Mouse (Mus musculus) intestine, embryonic 14.5 days (tissue): ENCODE data around the gene Disc1. TPM values are rescaled to one million over a fixed set of nuclear protein-coding genes. Genes with fewer than 3 reads are reported as not detected.

Experiments
- ATAC-seq: fragments of 200-750 bp; cut with Nextera tagmentation; replicated peaks from 2 replicates; pipeline ENCODE4 v1.8.0; 2017; ENCODE audit warnings: low read depth, moderate number of reproducible peaks, moderate TSS enrichment, moderate library complexity; ENCODE audit not compliant: low FRiP score, low TSS enrichment
- DNase-seq: peaks from one replicate; pipeline ENCODE4 v3.0.0-alpha.2; 2018; ENCODE audit warnings: low spot score
- H3K27ac ChIP-seq: fragments of 300-500 bp; sonication (generic); 2 replicates; pipeline ENCODE4 v1.5.1; 2014; ENCODE audit warnings: low read depth, mild to moderate bottlenecking, control low read depth
- H3K27me3 ChIP-seq: fragments of 300-500 bp; sonication (generic); replicated peaks from 2 replicates; pipeline ENCODE4 v1.6.1; 2014; ENCODE audit warnings: low read length, control low read depth; ENCODE audit not compliant: control insufficient read depth, insufficient read depth
- H3K36me3 ChIP-seq: fragments of 300-500 bp; sonication (generic); 2 replicates; pipeline ENCODE4 v1.6.1; 2014; ENCODE audit warnings: low read length, control low read depth; ENCODE audit not compliant: control insufficient read depth, insufficient read depth
- H3K4me1 ChIP-seq: fragments of 300-500 bp; sonication (generic); replicated peaks from 2 replicates; pipeline ENCODE4 v1.6.1; 2014; ENCODE audit warnings: low read length, control low read depth, mixed read lengths; ENCODE audit not compliant: control insufficient read depth, insufficient read depth
- H3K4me2 ChIP-seq: fragments of 300-500 bp; sonication (generic); 2 replicates; pipeline ENCODE4 v1.6.1; 2014; ENCODE audit warnings: low read length
- H3K4me3 ChIP-seq: fragments of 300-500 bp; sonication (generic); 2 replicates; pipeline ENCODE4 v1.5.1; 2014; ENCODE audit warnings: low read depth, low read length, control low read depth, mixed read lengths
- H3K9ac ChIP-seq: fragments of 300-500 bp; sonication (generic); 2 replicates; pipeline ENCODE4 v1.6.1; 2014; ENCODE audit warnings: mild to moderate bottlenecking, low read length
- H3K9me3 ChIP-seq: fragments of 300-500 bp; sonication (generic); 2 replicates; pipeline ENCODE4 v1.6.1; 2016; ENCODE audit warnings: low read length, control low read depth; ENCODE audit not compliant: control insufficient read depth
- WGBS: fragments of 180-500 bp; shearing (Covaris S2); extraction: QIAGEN DNeasy Blood & Tissue Kit; methylation state at CpG from one replicate; pipeline ENCODE4 v1.1.7; 2014; 5-methylcytosine and 5-hydroxymethylcytosine counted together
- polyA plus RNA-seq: library from polyadenylated mRNA; unstranded; fragments of >200 nt; fragmentation: Nextera tagmentation; extraction: Ambion mirVana; gene quantifications from 2 replicates; pipeline ENCODE4 v1.2.1, GENCODE M21; 2014

Gene Disc1
- polyA plus RNA-seq, 1 experiment from 2014 or later: 2.5 TPM

- WGBS: 84% methylated on average over 7 of the region's 7 CpGs
- no peak for DNase-seq
- no peak for ATAC-seq
- no peaks in the 10 kb centered on the region; the same call in none of the 2 replicates for H3K4me1 ChIP-seq
- no peaks in the 10 kb centered on the region for H3K36me3 ChIP-seq
- H3K9ac ChIP-seq: no peak overlapping the region
- H3K27ac ChIP-seq: peak overlapping the region; percentile 74; the same call in 1 of the 2 replicates
- H3K9me3 ChIP-seq: no peaks in the 10 kb centered on the region
- no peak overlapping the region for H3K4me3 ChIP-seq
- H3K4me2 ChIP-seq: no peak overlapping the region
- no peaks in the 10 kb centered on the region for H3K27me3 ChIP-seq
Measured at GRCm38 (mm10) chr8:125084523-125084922, 30.5 kb downstream of the Disc1 start.

- Histone ChIP-seq H3K36me3 (no peaks in the 10 kb centered on the region), H3K4me1 (peaks cover 5% of the 10 kb centered on the region; the same call in 1 of the 2 replicates), H3K4me3 (no peak overlapping the region), H3K4me2 (no peak overlapping the region), H3K27ac (no peak overlapping the region), H3K9ac (no peak overlapping the region), H3K27me3 (no peaks in the 10 kb centered on the region), H3K9me3 (no peaks in the 10 kb centered on the region)
- 64% methylated on average over 21 of the region's 21 CpGs for WGBS
- DNase-seq (no peak), ATAC-seq (peak; percentile 82; the same call in 1 of the 2 replicates)
Measured at GRCm38 (mm10) chr8:125090889-125091740, 37.1 kb downstream of the Disc1 start.

- no peak overlapping the region for H3K4me2 ChIP-seq
- 0 out of 2 replicates have a peak, but pooled peaks cover 2% of the 10 kb centered on the region for H3K4me1 ChIP-seq
- no peak for ATAC-seq
- no peaks in the 10 kb centered on the region for H3K27me3 ChIP-seq
- H3K9me3 ChIP-seq: no peaks in the 10 kb centered on the region
- DNase-seq: no peak
- no peak overlapping the region for H3K4me3 ChIP-seq
- H3K9ac ChIP-seq: no peak overlapping the region
- H3K36me3 ChIP-seq: no peaks in the 10 kb centered on the region
- WGBS: 75% methylated on average over 3 of the region's 3 CpGs
- H3K27ac ChIP-seq: no peak overlapping the region
Measured at GRCm38 (mm10) chr8:125097140-125097539, 43.1 kb downstream of the Disc1 start.

GRCm38 (mm10) chr8:125098050-125098449, 44.1 kb downstream of the Disc1 start:
- Histone ChIP-seq H3K27me3 (no peaks in the 10 kb centered on the region), H3K4me3 (no peak overlapping the region), H3K4me1 (0 out of 2 replicates have a peak, but pooled peaks cover 2% of the 10 kb centered on the region), H3K9ac (no peak overlapping the region), H3K27ac (no peak overlapping the region), H3K4me2 (no peak overlapping the region), H3K36me3 (no peaks in the 10 kb centered on the region), H3K9me3 (no peaks in the 10 kb centered on the region)
- WGBS: 70% methylated on average over 5 of the region's 5 CpGs
- ATAC-seq (no peak), DNase-seq (no peak)

GRCm38 (mm10) chr8:125102303-125102702, 48.3 kb downstream of the Disc1 start:
- DNase-seq (no peak), ATAC-seq (no peak)
- H3K27ac ChIP-seq: no peak overlapping the region
- no peak overlapping the region for H3K4me3 ChIP-seq
- H3K9me3 ChIP-seq: no peaks in the 10 kb centered on the region
- 0 out of 2 replicates have a peak, but pooled peaks cover 2% of the 10 kb centered on the region for H3K4me1 ChIP-seq
- H3K4me2 ChIP-seq: no peak overlapping the region
- no peaks in the 10 kb centered on the region for H3K27me3 ChIP-seq
- WGBS: 59% methylated on average over 13 of the region's 13 CpGs
- no peak overlapping the region for H3K9ac ChIP-seq
- no peaks in the 10 kb centered on the region for H3K36me3 ChIP-seq

- H3K9me3 ChIP-seq: no peaks in the 10 kb centered on the region
- H3K4me1 ChIP-seq: no peaks in the 10 kb centered on the region
- H3K27me3 ChIP-seq: no peaks in the 10 kb centered on the region
- no peak overlapping the region for H3K4me2 ChIP-seq
- H3K27ac ChIP-seq: no peak overlapping the region
- DNase-seq (no peak), ATAC-seq (no peak)
- 63% methylated on average over 9 of the region's 9 CpGs for WGBS
- H3K4me3 ChIP-seq: no peak overlapping the region
- no peak overlapping the region for H3K9ac ChIP-seq
- no peaks in the 10 kb centered on the region for H3K36me3 ChIP-seq
Measured at GRCm38 (mm10) chr8:125113171-125113570, 59.2 kb downstream of the Disc1 start.

GRCm38 (mm10) chr8:125113831-125114230, 59.8 kb downstream of the Disc1 start:
- H3K4me3 ChIP-seq: no peak overlapping the region
- H3K9ac ChIP-seq: no peak overlapping the region
- H3K36me3 ChIP-seq: no peaks in the 10 kb centered on the region
- H3K4me2 ChIP-seq: no peak overlapping the region
- ATAC-seq (no peak), DNase-seq (no peak)
- no peak overlapping the region for H3K27ac ChIP-seq
- no peaks in the 10 kb centered on the region for H3K4me1 ChIP-seq
- no peaks in the 10 kb centered on the region for H3K9me3 ChIP-seq
- WGBS: 88% methylated on average over 3 of the region's 3 CpGs
- no peaks in the 10 kb centered on the region for H3K27me3 ChIP-seq

GRCm38 (mm10) chr8:125115321-125115720, 61.3 kb downstream of the Disc1 start:
- no peaks in the 10 kb centered on the region for H3K27me3 ChIP-seq
- no peak overlapping the region for H3K9ac ChIP-seq
- no peak for ATAC-seq
- H3K9me3 ChIP-seq: no peaks in the 10 kb centered on the region
- H3K36me3 ChIP-seq: no peaks in the 10 kb centered on the region
- H3K4me1 ChIP-seq: no peaks in the 10 kb centered on the region
- H3K4me2 ChIP-seq: no peak overlapping the region
- H3K4me3 ChIP-seq: no peak overlapping the region
- no peak overlapping the region for H3K27ac ChIP-seq
- 72% methylated on average over 5 of the region's 5 CpGs for WGBS
- DNase-seq: no peak

GRCm38 (mm10) chr8:125116616-125117015, 62.6 kb downstream of the Disc1 start:
- H3K9me3 ChIP-seq: no peaks in the 10 kb centered on the region
- no peak overlapping the region for H3K4me2 ChIP-seq
- ATAC-seq (no peak), DNase-seq (peak; percentile 61)
- no peaks in the 10 kb centered on the region for H3K4me1 ChIP-seq
- H3K36me3 ChIP-seq: no peaks in the 10 kb centered on the region
- no peaks in the 10 kb centered on the region for H3K27me3 ChIP-seq
- H3K27ac ChIP-seq: no peak overlapping the region
- WGBS: 22% methylated on average over 2 of the region's 2 CpGs
- H3K4me3 ChIP-seq: no peak overlapping the region
- H3K9ac ChIP-seq: no peak overlapping the region
